Mouse (Mus musculus): ENCODE results near the gene Prkce.

DNA sequence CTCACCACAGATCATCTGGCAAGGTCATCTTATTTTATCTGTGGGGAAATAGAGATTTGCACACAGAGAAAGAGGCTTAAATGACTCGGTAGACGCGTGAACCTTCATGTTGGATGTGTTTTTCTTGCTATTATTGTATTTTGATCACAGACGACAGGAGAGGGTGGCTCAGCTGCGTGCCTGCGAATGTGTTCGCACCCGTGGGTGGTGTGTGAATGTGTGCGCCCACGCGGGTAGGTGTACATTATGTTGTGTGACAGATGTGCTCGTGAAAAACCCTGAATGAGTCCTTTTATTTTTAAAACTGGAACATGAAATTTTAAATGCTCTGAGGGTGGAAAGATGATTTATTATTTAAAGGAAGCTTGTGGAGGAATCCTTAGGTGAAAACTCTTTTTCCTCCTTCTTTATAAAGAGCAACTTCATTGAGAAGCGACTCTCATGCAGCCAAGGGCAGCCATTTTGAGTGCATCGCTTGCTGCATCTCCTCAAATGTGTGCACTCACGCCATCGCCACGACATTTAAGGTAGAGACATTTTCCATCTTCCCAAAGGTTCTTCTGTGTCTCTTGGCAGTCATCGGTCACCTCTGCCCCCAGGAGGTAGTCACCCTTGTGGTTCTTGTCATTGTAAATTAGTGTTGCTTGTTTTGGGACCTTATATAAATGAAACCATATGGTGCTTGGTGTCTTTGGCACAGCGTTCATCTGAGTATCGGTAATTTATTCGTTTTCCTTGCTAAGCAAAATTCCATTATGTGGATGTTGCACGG lies 177.8 kb downstream of the Prkce start:
- TF ChIP-seq CTCF (IDR thresholded peaks at IDR 0.05; ENCODE audit: low read depth) (no peak), EP300 (IDR thresholded peaks at IDR 0.05; ENCODE audit: low read depth) (no peak)
